In the genomic region with DNA sequence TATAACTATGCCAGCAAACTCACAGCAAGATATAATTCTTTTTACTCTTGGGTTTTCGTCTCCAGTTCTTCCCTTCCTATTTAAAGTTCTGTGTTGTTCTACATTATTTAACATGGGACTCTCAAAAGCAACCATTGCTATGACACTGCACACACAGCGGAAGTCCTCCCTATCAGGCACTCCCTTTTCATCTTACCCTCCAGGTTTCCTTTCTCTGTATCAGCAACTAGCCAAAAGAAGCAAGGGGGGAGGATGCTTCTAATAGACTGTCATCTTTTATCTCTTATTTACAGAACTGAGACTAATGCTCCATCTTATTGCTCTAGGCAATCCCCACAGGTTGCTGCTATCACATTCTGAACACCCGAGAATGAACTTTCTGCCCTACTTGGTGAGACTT, we compare ENCODE assay signal across 23 mouse cellular contexts.
"Had no signal": no experiment of that assay in that cellular context is flagged by ENCODE, and none has a peak within 500 bp of the region (broad histone marks: within the 10 kb centered on the region; RNA-seq: fewer than 3 reads in every experiment).

No protein-coding gene starts in this region.

- DNase-seq: gastrocnemius, postnatal 14 days; gastrocnemius, postnatal 36 days; heart, adult 11 months; heart, adult 2 months; heart, postnatal 14 days; heart, postnatal 36 days; kidney, adult 18-20 months; kidney, adult 8-10 months; kidney, postnatal 14 days; kidney, postnatal 36 days; layer of hippocampus, adult 9-11 months; layer of hippocampus, postnatal 36 days; left cerebral cortex, postnatal 4 days had no signal

- H3K27ac ChIP-seq: heart, adult 2 months; heart, embryonic 13.5 days; heart, embryonic 15.5 days; hindbrain, embryonic 14.5 days; intestine, embryonic 15.5 days; limb, embryonic 13.5 days; limb, embryonic 15.5 days had no signal

- ATAC-seq: hindbrain, embryonic 16.5 days; inflammation-experienced regulatory T-cells, adult 6 months; intestine, embryonic 15.5 days; intestine, postnatal 0 days had no signal

- H3K9ac ChIP-seq: heart, embryonic 13.5 days; heart, embryonic 15.5 days; hindbrain, embryonic 14.5 days; intestine, embryonic 15.5 days; limb, embryonic 13.5 days; limb, embryonic 15.5 days had no signal

- H3K36me3 ChIP-seq: heart, embryonic 13.5 days; heart, embryonic 15.5 days; intestine, embryonic 15.5 days; limb, embryonic 13.5 days; limb, embryonic 15.5 days had no signal

- H3K4me1 ChIP-seq: heart, embryonic 13.5 days; heart, embryonic 15.5 days; intestine, embryonic 15.5 days; limb, embryonic 13.5 days; limb, embryonic 15.5 days had no signal

- H3K9me3 ChIP-seq: heart, embryonic 13.5 days; heart, embryonic 15.5 days; intestine, embryonic 15.5 days; limb, embryonic 13.5 days; limb, embryonic 15.5 days had no signal

- H3K27me3 ChIP-seq: heart, embryonic 13.5 days; heart, embryonic 15.5 days; intestine, embryonic 15.5 days; limb, embryonic 13.5 days; limb, embryonic 15.5 days had no signal

- H3K4me2 ChIP-seq: heart, embryonic 11.5 days; heart, embryonic 13.5 days; heart, embryonic 15.5 days; hindbrain, embryonic 14.5 days; intestine, embryonic 15.5 days; limb, embryonic 13.5 days; limb, embryonic 15.5 days had no signal

- H3K4me3 ChIP-seq: heart, adult 2 months; heart, embryonic 13.5 days; heart, embryonic 15.5 days; intestine, embryonic 15.5 days; limb, embryonic 13.5 days; limb, embryonic 15.5 days had no signal
